Mouse (Mus musculus) intestine, embryonic 16.5 days (tissue): ENCODE results near the gene Ddx52. TPM values are rescaled to one million over a fixed set of nuclear protein-coding genes. Genes with fewer than 3 reads are reported as not detected.

ENCODE experiments used
- ATAC-seq: fragments of 200-750 bp; cut with Nextera tagmentation; 2 replicates; pipeline ENCODE4 v1.8.0; 2017; ENCODE audit warnings: moderate TSS enrichment, moderate library complexity
- H3K27ac ChIP-seq: fragments of 300-500 bp; sonication (generic); 2 replicates; pipeline ENCODE4 v1.5.1; 2014; ENCODE audit warnings: mild to moderate bottlenecking, low read length
- H3K27me3 ChIP-seq: fragments of 300-500 bp; sonication (generic); replicated peaks from 2 replicates; pipeline ENCODE4 v1.6.1; 2014; ENCODE audit warnings: low read length, control low read depth, mixed read lengths; ENCODE audit not compliant: control insufficient read depth, insufficient read depth
- H3K36me3 ChIP-seq: fragments of 300-500 bp; sonication (generic); 2 replicates; pipeline ENCODE4 v1.6.1; 2014; ENCODE audit warnings: low read length, control low read depth; ENCODE audit not compliant: control insufficient read depth, insufficient read depth
- H3K4me1 ChIP-seq: fragments of 300-500 bp; sonication (generic); 2 replicates; pipeline ENCODE4 v1.6.1; 2014; ENCODE audit warnings: low read length, control low read depth, mixed read lengths; ENCODE audit not compliant: control insufficient read depth, insufficient read depth
- H3K4me2 ChIP-seq: fragments of 300-500 bp; sonication (generic); 2 replicates; pipeline ENCODE4 v1.6.1; 2014; ENCODE audit warnings: low read depth, low read length, control low read depth
- H3K4me3 ChIP-seq: fragments of 300-500 bp; sonication (generic); 2 replicates; pipeline ENCODE4 v1.5.1; 2014; ENCODE audit warnings: mild to moderate bottlenecking, low read length
- H3K9ac ChIP-seq: fragments of 300-500 bp; sonication (generic); 2 replicates; pipeline ENCODE4 v1.6.1; 2014; ENCODE audit warnings: low read depth, low read length
- H3K9me3 ChIP-seq: fragments of 300-500 bp; sonication (generic); 2 replicates; pipeline ENCODE4 v1.6.1; 2016; ENCODE audit warnings: low read length, control low read depth; ENCODE audit not compliant: control insufficient read depth
- WGBS: fragments of 180-500 bp; shearing (Covaris S2); extraction: QIAGEN DNeasy Blood & Tissue Kit; methylation state at CpG from one replicate; pipeline ENCODE4 v1.1.7; 2014; 5-methylcytosine and 5-hydroxymethylcytosine counted together
- polyA plus RNA-seq: library from polyadenylated mRNA; unstranded; fragments of >200 nt; fragmentation: Nextera tagmentation; extraction: Ambion mirVana; gene quantifications from 2 replicates; pipeline ENCODE4 v1.2.1, GENCODE M21; 2015

The Ddx52 gene
- polyA plus RNA-seq, 1 experiment from 2014 or later = 23.8 TPM

DNA sequence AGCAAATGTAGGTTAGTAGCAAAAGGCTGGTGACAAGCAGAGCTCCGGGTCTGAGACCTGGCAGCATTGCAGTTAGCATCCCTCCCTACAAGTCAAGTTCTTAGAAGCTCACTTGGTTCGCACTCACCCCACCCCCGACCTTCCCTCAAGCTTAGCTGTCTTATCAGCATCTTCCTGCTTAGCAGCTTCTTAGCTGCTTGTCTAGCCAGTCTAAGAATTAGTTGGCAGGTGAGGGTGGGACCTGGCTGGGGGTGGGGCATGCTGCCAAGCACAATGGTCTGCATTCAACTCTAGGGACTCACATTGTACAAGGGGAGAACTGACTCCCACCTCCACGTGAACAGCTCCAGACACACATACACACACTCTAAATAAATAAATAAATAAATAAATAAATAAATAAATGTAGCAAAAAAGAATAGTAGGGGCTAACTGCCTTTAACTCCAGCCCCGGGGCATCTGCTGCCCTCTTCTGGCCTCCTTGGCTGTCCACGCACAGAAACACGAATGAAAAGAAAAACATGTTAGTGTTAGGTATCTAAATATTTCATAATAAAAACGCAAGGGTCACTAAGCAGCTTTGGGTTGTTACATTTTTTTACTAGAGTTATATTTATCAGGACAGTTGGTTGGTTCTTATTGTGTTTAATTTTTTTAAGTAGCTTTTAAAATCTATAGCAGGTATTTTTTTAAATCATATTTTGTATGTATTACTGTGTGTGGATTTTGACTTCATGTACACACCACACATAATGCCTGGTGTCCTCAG is 25.8 kb downstream of the Ddx52 start:
- no peak overlapping the region for H3K4me2 ChIP-seq
- H3K4me1 ChIP-seq = peaks cover 6% of the 10 kb centered on the region
- H3K9ac ChIP-seq = no peak overlapping the region
- no peaks in the 10 kb centered on the region for H3K27me3 ChIP-seq
- H3K4me3 ChIP-seq = no peak overlapping the region
- ATAC-seq = no peak
- no peak overlapping the region for H3K27ac ChIP-seq
- no peaks in the 10 kb centered on the region for H3K9me3 ChIP-seq
- H3K36me3 ChIP-seq = no peaks in the 10 kb centered on the region
- 44% methylated on average over 8 of the region's 8 CpGs for WGBS

DNA sequence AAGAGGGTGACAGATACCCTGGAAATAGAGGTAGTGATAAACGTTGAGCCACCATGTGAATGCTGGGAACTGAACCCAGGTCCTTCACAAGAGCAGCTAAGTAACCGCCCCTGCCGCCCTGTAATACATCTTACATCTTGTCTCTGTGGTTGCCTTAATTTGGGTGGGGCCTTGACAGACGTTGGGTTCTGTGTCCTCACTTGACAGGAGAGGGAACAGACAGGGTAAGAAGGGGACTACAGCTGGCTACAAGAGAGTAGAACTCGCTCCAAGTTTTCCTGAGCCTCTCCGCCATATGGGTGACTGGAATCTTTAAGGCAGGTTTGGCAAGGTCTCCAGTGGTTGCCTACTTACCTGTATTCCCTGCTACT is 26.3 kb downstream of the Ddx52 start:
- Histone ChIP-seq H3K4me1 (peaks cover 6% of the 10 kb centered on the region), H3K27ac (no peak overlapping the region), H3K4me2 (no peak overlapping the region), H3K36me3 (no peaks in the 10 kb centered on the region), H3K9me3 (no peaks in the 10 kb centered on the region), H3K27me3 (no peaks in the 10 kb centered on the region), H3K4me3 (no peak overlapping the region), H3K9ac (no peak overlapping the region)
- 81% methylated on average over 6 of the region's 6 CpGs for WGBS
- no peak for ATAC-seq

DNA sequence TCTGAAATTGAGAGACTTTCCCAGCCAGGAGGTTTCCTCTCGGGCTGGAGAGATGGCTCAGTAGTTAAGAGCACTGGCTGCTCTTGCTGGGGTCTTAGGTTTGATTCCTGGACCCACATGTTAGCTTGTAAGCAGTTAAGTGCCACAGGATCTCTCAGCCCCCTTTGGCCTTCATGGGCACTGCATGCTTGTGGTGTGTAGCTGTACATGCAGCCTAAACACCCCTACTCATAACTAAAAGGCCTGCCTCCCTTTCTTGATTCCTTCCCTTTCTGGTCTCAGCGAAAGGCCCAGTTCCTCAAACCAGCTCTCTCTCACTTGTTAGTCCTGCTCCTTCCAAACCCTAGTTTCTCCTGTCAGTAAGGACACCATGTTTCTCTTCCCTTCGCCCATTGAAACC is 27.2 kb downstream of the Ddx52 start:
- Histone ChIP-seq H3K27ac (no peak overlapping the region), H3K4me1 (peaks cover 3% of the 10 kb centered on the region), H3K4me3 (no peak overlapping the region), H3K36me3 (no peaks in the 10 kb centered on the region), H3K9ac (no peak overlapping the region), H3K4me2 (no peak overlapping the region), H3K9me3 (no peaks in the 10 kb centered on the region), H3K27me3 (no peaks in the 10 kb centered on the region)
- 92% methylated on average over 3 of the region's 3 CpGs for whole genome bisulfite sequencing
- no peak for ATAC-seq

DNA sequence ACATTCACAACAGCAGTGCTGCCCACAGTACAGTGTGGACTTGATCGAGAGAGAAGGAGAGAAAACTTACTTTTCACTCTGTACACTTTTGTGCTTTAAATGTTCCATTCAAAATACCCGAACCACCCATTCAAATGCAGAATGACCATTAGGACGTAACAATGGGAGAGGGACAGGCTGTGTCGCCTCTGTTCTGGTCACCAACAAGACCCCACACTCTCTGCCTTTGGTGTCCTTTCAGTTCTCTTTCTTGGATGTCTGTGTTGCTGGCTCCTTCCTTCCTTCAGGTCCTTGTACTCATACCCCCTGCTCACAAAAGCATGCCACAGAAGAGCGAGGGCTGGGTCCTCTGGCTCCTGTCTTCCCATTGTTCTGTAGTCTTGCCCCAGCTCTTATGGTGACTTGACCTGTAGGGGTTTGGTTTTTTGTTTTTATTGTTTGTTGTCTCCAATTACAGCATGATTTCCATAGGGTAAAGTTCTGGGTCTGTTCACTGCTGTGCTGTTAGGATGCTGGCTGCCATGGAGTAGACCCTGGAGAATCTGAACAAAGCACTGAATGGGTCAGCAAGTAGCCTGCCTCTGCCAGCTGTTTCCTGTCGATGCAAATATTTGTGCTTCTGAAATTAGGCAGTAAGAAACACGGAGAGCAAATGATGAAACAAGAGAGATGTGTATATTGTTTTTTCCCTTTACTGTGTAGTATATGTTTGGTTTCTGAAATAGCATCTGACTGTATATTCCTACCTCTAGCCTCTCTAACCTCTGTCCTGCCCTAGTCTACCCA is 32.9 kb downstream of the Ddx52 start:
- Histone ChIP-seq H3K36me3 (0 out of 2 replicates have a peak, but pooled peaks cover 2% of the 10 kb centered on the region), H3K27me3 (no peaks in the 10 kb centered on the region), H3K4me1 (no peaks in the 10 kb centered on the region), H3K4me2 (no peak overlapping the region), H3K4me3 (no peak overlapping the region), H3K27ac (no peak overlapping the region), H3K9me3 (no peaks in the 10 kb centered on the region), H3K9ac (no peak overlapping the region)
- 77% methylated on average over 7 of the region's 7 CpGs for WGBS
- ATAC-seq = no peak

DNA sequence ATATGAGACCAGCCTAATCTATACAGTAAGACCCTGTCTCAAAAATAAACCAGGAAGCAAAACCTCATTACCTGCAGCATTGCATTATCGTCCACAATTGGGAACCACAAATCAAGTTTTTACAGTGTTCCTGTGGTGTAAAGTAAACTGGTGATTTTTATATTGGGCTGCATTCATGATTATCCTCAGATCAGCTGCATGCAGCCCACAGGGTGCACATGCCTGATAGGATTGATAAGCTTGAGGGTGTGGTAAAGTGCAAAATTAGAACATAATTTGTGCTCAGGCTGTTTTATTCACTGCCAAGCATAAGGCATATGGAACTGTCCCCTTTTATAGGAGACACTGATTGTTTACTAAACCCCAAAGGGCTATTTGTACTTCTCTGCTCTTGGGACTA is 33.6 kb downstream of the Ddx52 start:
- Histone ChIP-seq H3K36me3 (0 out of 2 replicates have a peak, but pooled peaks cover 2% of the 10 kb centered on the region), H3K4me2 (no peak overlapping the region), H3K4me3 (no peak overlapping the region), H3K27me3 (no peaks in the 10 kb centered on the region), H3K27ac (no peak overlapping the region), H3K4me1 (no peaks in the 10 kb centered on the region), H3K9ac (no peak overlapping the region), H3K9me3 (no peaks in the 10 kb centered on the region)
- WGBS = 89% methylated on average over 1 of the region's 1 CpGs
- no peak for ATAC-seq

DNA sequence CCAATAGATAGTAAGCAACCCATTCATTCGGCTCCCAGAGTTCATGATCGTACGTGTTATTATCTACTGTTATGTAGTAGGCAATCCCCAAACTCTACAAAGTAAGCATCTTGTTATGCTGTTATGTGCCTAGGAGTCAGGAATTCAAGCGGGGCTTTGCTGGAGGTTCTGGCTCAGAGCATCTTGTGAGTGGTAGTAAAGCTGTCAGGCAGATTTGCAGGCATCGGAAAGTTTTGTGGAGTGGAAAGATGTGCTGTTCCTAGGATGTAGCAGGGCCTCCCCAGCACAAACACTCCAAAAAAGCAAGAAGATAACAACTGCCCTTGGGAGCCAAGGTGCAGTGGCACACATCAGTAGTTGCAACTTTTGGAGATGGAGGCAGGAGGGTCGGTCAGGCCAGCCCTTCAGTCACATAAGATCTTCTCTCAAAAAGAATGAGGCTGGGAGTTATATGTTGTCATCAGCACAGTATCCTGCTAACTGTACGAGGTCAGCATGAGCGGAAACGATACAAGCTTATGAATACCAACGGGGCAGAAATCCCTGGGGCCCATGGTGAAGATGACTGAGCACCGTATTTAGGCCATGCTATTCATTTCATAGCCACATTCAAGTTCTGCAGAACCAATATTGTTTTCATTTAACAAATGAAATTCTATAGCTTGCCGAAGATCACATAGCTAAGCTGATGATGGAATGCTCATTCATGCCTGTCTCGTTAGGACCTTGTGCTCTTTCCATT is 34.5 kb downstream of the Ddx52 start:
- Histone ChIP-seq H3K27me3 (no peaks in the 10 kb centered on the region), H3K27ac (no peak overlapping the region), H3K9ac (no peak overlapping the region), H3K36me3 (0 out of 2 replicates have a peak, but pooled peaks cover 2% of the 10 kb centered on the region), H3K4me1 (no peaks in the 10 kb centered on the region), H3K4me2 (no peak overlapping the region), H3K4me3 (no peak overlapping the region), H3K9me3 (no peaks in the 10 kb centered on the region)
- no peak for ATAC-seq
- WGBS = 80% methylated on average over 13 of the region's 13 CpGs

DNA sequence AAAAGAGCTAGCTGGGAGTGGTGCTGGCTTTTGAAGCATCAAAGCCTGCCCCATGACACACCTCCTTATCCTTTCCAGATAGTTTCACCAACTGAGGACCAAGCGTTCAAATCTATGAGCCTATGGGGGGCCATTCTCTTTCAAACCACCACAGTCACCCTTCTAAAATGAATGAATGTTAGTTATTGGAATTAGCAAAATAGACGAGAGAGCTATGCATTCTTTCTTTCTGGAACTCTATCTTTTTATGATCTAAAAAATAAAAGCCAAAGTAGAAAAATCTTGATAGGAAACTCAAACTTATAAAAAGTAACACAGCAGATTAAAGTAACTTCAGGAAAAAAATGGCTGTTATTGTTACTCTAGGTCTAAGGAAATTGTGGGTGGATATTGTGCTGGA is 35.9 kb downstream of the Ddx52 start:
- no peak for ATAC-seq
- no peaks in the 10 kb centered on the region for H3K27me3 ChIP-seq
- H3K9ac ChIP-seq = no peak overlapping the region
- no peaks in the 10 kb centered on the region for H3K9me3 ChIP-seq
- WGBS = 83% methylated on average over 2 of the region's 2 CpGs
- H3K27ac ChIP-seq = no peak overlapping the region
- no peak overlapping the region for H3K4me2 ChIP-seq
- no peak overlapping the region for H3K4me3 ChIP-seq
- H3K36me3 ChIP-seq = 0 out of 2 replicates have a peak, but pooled peaks cover 5% of the 10 kb centered on the region
- no peaks in the 10 kb centered on the region for H3K4me1 ChIP-seq

DNA sequence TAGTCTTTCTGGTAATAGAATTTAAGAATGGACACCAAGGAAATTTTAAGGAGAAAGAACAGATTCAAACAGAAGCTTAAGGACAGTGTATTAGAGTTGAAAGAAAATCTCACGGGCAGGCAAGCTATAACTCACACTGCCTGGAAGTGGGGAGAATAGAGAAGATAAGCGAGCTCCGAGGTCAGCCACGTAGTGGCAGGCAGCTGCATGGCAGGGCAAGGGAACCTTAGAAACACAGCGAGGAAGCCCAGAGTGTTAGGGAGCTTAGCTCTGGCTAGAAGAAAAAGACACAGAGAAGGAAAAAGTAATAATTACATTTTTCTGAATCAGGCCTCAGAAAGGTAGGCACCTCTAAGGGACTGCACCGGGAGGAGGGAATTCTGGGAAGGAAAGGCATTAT is 38.1 kb downstream of the Ddx52 start:
- Histone ChIP-seq H3K4me1 (no peaks in the 10 kb centered on the region), H3K27me3 (no peaks in the 10 kb centered on the region), H3K9ac (no peak overlapping the region), H3K9me3 (no peaks in the 10 kb centered on the region), H3K4me3 (no peak overlapping the region), H3K27ac (no peak overlapping the region), H3K36me3 (0 out of 2 replicates have a peak, but pooled peaks cover 5% of the 10 kb centered on the region), H3K4me2 (no peak overlapping the region)
- no peak for ATAC-seq
- WGBS = 91% methylated on average over 6 of the region's 6 CpGs

DNA sequence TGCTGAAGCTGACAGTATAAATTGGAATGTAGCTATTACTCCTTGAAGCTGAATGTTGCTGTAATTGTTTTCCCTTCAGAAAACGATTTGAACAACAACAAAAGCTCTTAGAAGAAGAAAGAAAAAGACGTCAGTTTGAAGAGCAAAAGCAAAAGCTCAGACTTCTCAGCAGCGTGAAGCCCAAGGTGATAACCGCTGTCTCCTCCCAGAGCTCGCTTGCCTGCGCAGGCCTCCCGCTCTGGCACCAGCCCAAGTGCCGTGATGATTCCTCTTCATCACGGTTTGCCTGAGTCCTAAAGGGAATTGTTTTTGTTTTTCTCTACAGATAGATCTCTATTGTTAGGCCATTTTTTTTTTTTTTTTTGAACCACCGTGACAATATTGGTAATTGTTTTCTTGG is 39.5 kb downstream of the Ddx52 start:
- Histone ChIP-seq H3K4me2 (no peak overlapping the region), H3K27me3 (no peaks in the 10 kb centered on the region), H3K27ac (no peak overlapping the region), H3K9ac (no peak overlapping the region), H3K4me1 (no peaks in the 10 kb centered on the region), H3K4me3 (no peak overlapping the region), H3K36me3 (0 out of 2 replicates have a peak, but pooled peaks cover 5% of the 10 kb centered on the region), H3K9me3 (no peaks in the 10 kb centered on the region)
- WGBS = 85% methylated on average over 10 of the region's 10 CpGs
- ATAC-seq = no peak
